Mouse (Mus musculus) adrenal gland, postnatal 10 days (tissue): Measurements from ENCODE around the gene Ptpn14. TPM values are rescaled to one million over a fixed set of nuclear protein-coding genes. Genes with fewer than 3 reads are reported as not detected.
A peak's percentile ranks its signal among the peaks of the same experiment; 100 is the strongest.

Experiments
- DNase-seq: peaks from one replicate; pipeline ENCODE4 v3.0.0; 2021; ENCODE audit warnings: mixed read lengths
- total RNA-seq, 2 experiments: library from RNA; stranded (reverse); gene quantifications; 2 replicates each; pipeline ENCODE4 v1.2.3; 2021

The Ptpn14 gene
- total RNA-seq, 2 experiments from 2014 or later = 24.1 to 27.7 TPM

GRCm38 (mm10) chr1:189867034-189867433 lies 139.0 kb downstream of the Ptpn14 start:
- no peak for DNase-seq

GRCm38 (mm10) chr1:189867497-189867896 lies 139.4 kb downstream of the Ptpn14 start:
- DNase-seq = peak; percentile 62

GRCm38 (mm10) chr1:189868036-189868435 lies 140.0 kb downstream of the Ptpn14 start:
- peak; percentile 53 for DNase-seq

GRCm38 (mm10) chr1:189869651-189870270 lies 141.7 kb downstream of the Ptpn14 start:
- DNase-seq = peak; percentile 51

GRCm38 (mm10) chr1:189870539-189870938 lies 142.5 kb downstream of the Ptpn14 start:
- no peak for DNase-seq

GRCm38 (mm10) chr1:189871625-189872024 lies 143.6 kb downstream of the Ptpn14 start:
- DNase-seq = no peak

GRCm38 (mm10) chr1:189872050-189872449 lies 144.0 kb downstream of the Ptpn14 start:
- DNase-seq = no peak

GRCm38 (mm10) chr1:189873591-189873990 lies 145.5 kb downstream of the Ptpn14 start:
- DNase-seq = no peak

GRCm38 (mm10) chr1:189875439-189875861 lies 147.4 kb downstream of the Ptpn14 start:
- DNase-seq = no peak

- no peak for DNase-seq
These were observed 148.1 kb downstream of the Ptpn14 start for GRCm38 (mm10) chr1:189876162-189876561.

- no peak for DNase-seq
These were observed 151.1 kb downstream of the Ptpn14 start for GRCm38 (mm10) chr1:189879212-189879611.

GRCm38 (mm10) chr1:189879965-189880364 lies 151.9 kb downstream of the Ptpn14 start:
- DNase-seq = peak; percentile 53

GRCm38 (mm10) chr1:189880745-189881144 lies 152.7 kb downstream of the Ptpn14 start:
- peak; percentile 27 for DNase-seq

- peak; percentile 62 for DNase-seq
These were observed 154.8 kb downstream of the Ptpn14 start for GRCm38 (mm10) chr1:189882886-189883285.

GRCm38 (mm10) chr1:189883531-189884170 lies 155.6 kb downstream of the Ptpn14 start:
- peak; percentile 79 for DNase-seq

GRCm38 (mm10) chr1:189884951-189885350 lies 156.9 kb downstream of the Ptpn14 start:
- no peak for DNase-seq

GRCm38 (mm10) chr1:189885975-189886374 lies 157.9 kb downstream of the Ptpn14 start:
- no peak for DNase-seq

- DNase-seq = peak; percentile 78
These were observed 159.4 kb downstream of the Ptpn14 start for GRCm38 (mm10) chr1:189887518-189887917.

GRCm38 (mm10) chr1:189888749-189889148 lies 160.7 kb downstream of the Ptpn14 start:
- DNase-seq = no peak

GRCm38 (mm10) chr1:189894191-189894590 lies 166.1 kb downstream of the Ptpn14 start:
- DNase-seq = no peak

- no peak for DNase-seq
These were observed 169.8 kb downstream of the Ptpn14 start for GRCm38 (mm10) chr1:189897861-189898260.

- no peak for DNase-seq
These were observed 170.6 kb downstream of the Ptpn14 start for GRCm38 (mm10) chr1:189898708-189899107.

- no peak for DNase-seq
These were observed 171.5 kb downstream of the Ptpn14 start for GRCm38 (mm10) chr1:189899526-189899925.

- no peak for DNase-seq
These were observed 174.3 kb downstream of the Ptpn14 start for GRCm38 (mm10) chr1:189902413-189902812.
